Mouse (Mus musculus) limb, embryonic 14.5 days (tissue): ENCODE data around the gene Tspo2. TPM values are rescaled to one million over a fixed set of nuclear protein-coding genes. Genes with fewer than 3 reads are reported as not detected.

Experiments used
- ATAC-seq: fragments of 200-750 bp; cut with Nextera tagmentation; 2 replicates; pipeline ENCODE4 v1.8.0; 2017; ENCODE audit warnings: low read depth, moderate number of reproducible peaks, moderate TSS enrichment; ENCODE audit not compliant: low FRiP score
- DNase-seq: peaks from one replicate; pipeline ENCODE4 v3.0.0-alpha.2; 2015; ENCODE audit warnings: low spot score
- H3K27ac ChIP-seq: fragments of 300-500 bp; sonication (generic); replicated peaks from 2 replicates; pipeline ENCODE4 v1.5.1; 2014; ENCODE audit warnings: low read depth, mild to moderate bottlenecking, low read length, moderate library complexity, mixed read lengths
- H3K27me3 ChIP-seq: fragments of 300-500 bp; sonication (generic); 2 replicates; pipeline ENCODE4 v1.6.1; 2014; ENCODE audit warnings: low read length, mixed read lengths; ENCODE audit not compliant: control insufficient read depth, insufficient read depth
- H3K36me3 ChIP-seq: fragments of 300-500 bp; sonication (generic); 2 replicates; pipeline ENCODE4 v1.6.1; 2014; ENCODE audit warnings: mild to moderate bottlenecking, low read length, moderate library complexity, mixed read lengths; ENCODE audit not compliant: control insufficient read depth, insufficient read depth
- H3K4me1 ChIP-seq: fragments of 300-500 bp; sonication (generic); 2 replicates; pipeline ENCODE4 v1.6.1; 2014; ENCODE audit warnings: antibody characterized with exemption, low read length, mixed read lengths; ENCODE audit not compliant: control insufficient read depth, insufficient read depth
- H3K4me2 ChIP-seq: fragments of 300-500 bp; sonication (generic); replicated peaks from 2 replicates; pipeline ENCODE4 v1.6.1; 2014; ENCODE audit warnings: low read depth, mild to moderate bottlenecking, low read length, moderate library complexity; ENCODE audit not compliant: severe bottlenecking
- H3K4me3 ChIP-seq: fragments of 300-500 bp; sonication (generic); replicated peaks from 2 replicates; pipeline ENCODE4 v1.5.1; 2014; ENCODE audit warnings: low read length
- H3K9ac ChIP-seq: fragments of 300-500 bp; sonication (generic); 2 replicates; pipeline ENCODE4 v1.6.1; 2014; ENCODE audit warnings: mild to moderate bottlenecking, low read depth, low read length, moderate library complexity; ENCODE audit not compliant: severe bottlenecking
- H3K9me3 ChIP-seq: fragments of 300-500 bp; sonication (generic); 2 replicates; pipeline ENCODE4 v1.6.1; 2016; ENCODE audit warnings: low read length; ENCODE audit not compliant: control insufficient read depth
- POLR2A ChIP-seq: fragments of 200-500 bp; IDR thresholded peaks from 2 replicates; pipeline ENCODE4 v1.8.0; 2012; ENCODE audit warnings: inconsistent platforms, mild to moderate bottlenecking, moderate library complexity, borderline replicate concordance; ENCODE audit not compliant: insufficient read depth, insufficient read length; ENCODE audit errors: extremely low read depth
- WGBS: fragments of 180-500 bp; shearing (Covaris S2); extraction: QIAGEN DNeasy Blood & Tissue Kit; methylation state at CpG from one replicate; pipeline ENCODE4 v1.1.7; 2014; 5-methylcytosine and 5-hydroxymethylcytosine counted together
- polyA plus RNA-seq, 2 experiments: library from polyadenylated mRNA; depleted of rRNA in 1 of 2; stranded (reverse) in 1 of 2; unstranded in 1 of 2; fragments of >200 nt; fragmentation: Nextera tagmentation in 1 of 2; extraction: Ambion mirVana in 1 of 2; gene quantifications; 2 replicates each; pipeline versions ENCODE4 v1.2.1 to v1.2.3; 2012 to 2014

Gene Tspo2
- polyA plus RNA-seq, 2 experiments, result 1.6 to 1.7 TPM

DNA sequence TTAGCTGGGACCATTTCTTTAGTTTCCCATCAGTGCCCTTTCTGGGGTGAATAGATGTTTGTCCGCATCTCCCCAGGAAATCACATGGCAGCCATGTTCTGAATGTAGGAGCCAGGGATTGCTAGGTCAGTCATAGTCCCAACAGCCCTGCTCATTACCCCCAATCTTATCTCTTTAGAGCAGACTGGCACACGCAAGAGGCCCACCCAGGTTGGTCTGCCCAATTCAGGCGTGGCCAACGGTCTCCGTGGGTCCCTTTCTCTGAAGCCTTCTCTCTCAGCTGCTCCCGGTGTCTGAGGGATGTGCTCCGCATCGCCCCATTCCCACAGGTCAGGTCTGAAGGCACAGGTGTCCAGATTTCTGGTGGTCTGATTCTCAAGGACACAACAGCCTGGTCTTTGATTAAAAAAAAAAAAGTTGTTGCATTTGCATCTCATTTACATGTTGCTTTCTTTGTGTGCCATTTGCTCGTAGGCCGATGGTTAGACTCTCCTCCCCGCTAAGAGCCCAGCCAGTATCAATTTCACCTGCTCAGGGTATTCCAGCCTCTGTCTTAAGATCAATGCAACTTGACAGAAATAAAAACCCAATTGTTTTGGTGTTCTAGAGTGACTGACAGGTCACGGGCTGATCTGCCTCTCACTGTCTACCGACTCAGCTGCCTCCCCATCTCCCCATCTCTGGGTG lies 513 bp downstream of the Tspo2 start:
- ATAC-seq (no peak), DNase-seq (no peak)
- H3K4me3 ChIP-seq, result no peak overlapping the region
- H3K36me3 ChIP-seq, result no peaks in the 10 kb centered on the region
- H3K9me3 ChIP-seq, result no peaks in the 10 kb centered on the region
- H3K4me2 ChIP-seq, result no peak overlapping the region
- no peaks in the 10 kb centered on the region for H3K27me3 ChIP-seq
- H3K4me1 ChIP-seq, result no peaks in the 10 kb centered on the region
- TF ChIP-seq POLR2A, result no peak
- H3K9ac ChIP-seq, result no peak overlapping the region
- H3K27ac ChIP-seq, result no peak overlapping the region
- 81% methylated on average over 13 of the region's 13 CpGs for WGBS

DNA sequence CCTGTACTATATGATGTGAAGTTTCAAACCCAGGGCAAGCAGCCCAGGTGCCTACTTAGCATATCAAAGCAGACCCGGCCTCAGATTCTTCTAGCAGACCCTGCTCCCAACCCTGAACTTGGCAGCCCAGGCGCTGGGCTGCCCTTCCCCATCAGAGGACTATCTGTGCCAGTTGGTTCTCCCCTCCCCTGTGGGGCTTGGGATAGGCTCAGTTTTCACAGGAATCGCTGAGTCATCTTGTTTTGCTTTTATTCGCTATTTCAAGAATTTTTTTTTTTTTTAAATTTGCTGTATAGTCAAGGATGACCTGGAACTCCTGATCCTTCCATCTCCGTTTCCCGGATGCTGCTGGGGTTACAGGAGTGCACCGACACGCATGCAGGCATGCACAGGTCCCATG lies 3.6 kb downstream of the Tspo2 start:
- Histone ChIP-seq H3K36me3 (no peaks in the 10 kb centered on the region), H3K4me2 (no peak overlapping the region), H3K9me3 (no peaks in the 10 kb centered on the region), H3K27me3 (no peaks in the 10 kb centered on the region), H3K9ac (no peak overlapping the region), H3K27ac (no peak overlapping the region), H3K4me1 (no peaks in the 10 kb centered on the region), H3K4me3 (no peak overlapping the region)
- no peak for TF ChIP-seq POLR2A
- no peak for DNase-seq
- 71% methylated on average over 8 of the region's 8 CpGs for WGBS
- ATAC-seq, result no peak

DNA sequence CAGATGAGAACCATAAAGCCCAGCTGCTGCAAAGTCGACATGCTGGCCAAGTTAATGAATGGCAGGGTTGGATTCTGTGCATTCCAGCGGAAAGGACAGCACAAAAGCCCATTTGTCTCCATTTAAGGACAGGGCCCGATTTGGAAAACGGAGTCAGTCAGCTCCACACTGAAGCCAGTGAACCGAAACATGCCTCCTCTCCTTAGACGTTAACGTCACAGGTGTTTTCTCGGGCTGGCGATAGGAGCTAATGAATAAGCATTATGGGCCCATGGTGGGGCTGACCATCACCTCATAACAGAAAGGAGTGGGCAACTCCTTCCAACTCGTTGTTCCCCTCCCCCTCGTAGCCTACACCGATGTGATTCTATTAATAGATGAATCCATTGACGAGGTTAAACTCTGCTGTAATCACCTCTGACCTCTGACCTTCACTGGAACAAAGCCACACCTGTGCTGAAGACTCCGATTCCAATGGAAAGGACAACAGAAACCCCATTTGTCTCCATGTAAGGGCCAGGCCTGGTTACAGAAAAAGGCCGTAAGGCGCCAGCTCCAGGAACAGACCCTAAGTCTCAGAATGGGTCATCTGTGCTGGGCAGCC lies 7.7 kb downstream of the Tspo2 start:
- DNase-seq (no peak), ATAC-seq (no peak)
- no peak overlapping the region for H3K4me2 ChIP-seq
- 75% methylated on average over 16 of the region's 16 CpGs for WGBS
- no peak for TF ChIP-seq POLR2A
- no peak overlapping the region for H3K27ac ChIP-seq
- no peaks in the 10 kb centered on the region for H3K27me3 ChIP-seq
- H3K4me3 ChIP-seq, result no peak overlapping the region
- H3K4me1 ChIP-seq, result no peaks in the 10 kb centered on the region
- no peaks in the 10 kb centered on the region for H3K9me3 ChIP-seq
- H3K9ac ChIP-seq, result no peak overlapping the region
- no peaks in the 10 kb centered on the region for H3K36me3 ChIP-seq

DNA sequence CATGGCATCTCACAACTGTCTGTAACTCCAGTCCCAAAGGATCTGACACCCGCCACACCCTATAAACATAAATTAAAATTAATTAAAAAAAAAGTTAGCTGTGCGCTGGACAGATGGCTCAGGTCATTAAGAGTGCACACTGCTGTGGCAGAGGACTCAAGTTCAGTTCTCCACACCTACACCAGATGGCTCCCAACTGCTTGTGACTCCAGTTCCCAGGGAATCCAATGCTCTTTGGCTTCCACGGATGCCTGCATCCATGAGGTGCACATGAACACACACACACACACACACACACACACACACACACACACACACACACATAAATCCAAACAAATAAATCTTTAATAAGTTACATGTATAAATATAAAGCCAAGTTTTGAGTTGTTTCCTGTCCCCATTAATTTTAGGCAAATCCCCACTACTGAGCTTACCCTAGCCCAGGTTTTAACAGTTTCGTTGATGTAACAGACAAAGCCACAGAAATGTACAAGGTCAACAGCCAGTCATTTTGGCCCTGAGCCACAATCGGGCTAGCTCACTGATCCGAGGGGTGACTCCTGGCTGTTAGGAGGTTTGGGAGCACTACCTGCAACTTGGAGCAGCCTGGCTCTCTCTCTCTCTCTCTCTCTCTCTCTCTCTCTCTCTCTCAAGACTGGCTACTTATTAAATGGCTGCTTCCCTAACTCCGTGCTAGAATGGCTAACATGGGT lies 8.4 kb downstream of the Tspo2 start:
- DNase-seq, result no peak
- H3K9ac ChIP-seq, result no peak overlapping the region
- no peak overlapping the region for H3K4me3 ChIP-seq
- H3K27me3 ChIP-seq, result no peaks in the 10 kb centered on the region
- WGBS, result 50% methylated on average over 7 of the region's 7 CpGs
- H3K9me3 ChIP-seq, result no peaks in the 10 kb centered on the region
- H3K36me3 ChIP-seq, result no peaks in the 10 kb centered on the region
- ATAC-seq, result no peak
- no peak overlapping the region for H3K27ac ChIP-seq
- TF ChIP-seq POLR2A, result no peak
- H3K4me1 ChIP-seq, result no peaks in the 10 kb centered on the region
- no peak overlapping the region for H3K4me2 ChIP-seq

DNA sequence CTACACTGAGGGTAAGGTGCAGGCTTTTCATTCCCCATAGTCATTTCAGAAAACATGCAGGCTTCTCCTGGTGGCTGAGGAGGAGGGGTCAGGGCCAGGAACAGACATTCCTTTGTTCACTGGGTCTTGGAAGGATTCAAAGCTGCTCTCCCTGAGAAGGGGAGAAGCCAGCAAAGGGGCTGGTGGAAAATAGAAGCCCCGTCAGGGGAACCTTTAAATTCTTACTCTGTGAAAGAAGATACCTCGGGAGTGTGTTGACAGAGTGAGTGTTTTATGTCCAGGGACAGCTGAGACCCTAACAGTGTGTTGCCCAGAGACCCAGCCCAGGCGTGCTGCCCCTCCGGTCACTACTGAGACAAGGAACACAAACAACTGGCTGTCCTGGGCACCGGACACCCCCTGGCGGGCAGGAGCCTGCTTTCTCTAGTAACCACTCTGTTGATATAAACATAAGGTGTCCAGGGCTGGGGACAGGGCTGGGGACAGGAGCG lies 13.9 kb downstream of the Tspo2 start:
- TF ChIP-seq POLR2A, result no peak
- Histone ChIP-seq H3K4me2 (no peak overlapping the region), H3K27ac (peak overlapping the region; percentile 81), H3K4me1 (peaks cover 11% of the 10 kb centered on the region), H3K36me3 (no peaks in the 10 kb centered on the region), H3K4me3 (no peak overlapping the region), H3K9ac (no peak overlapping the region), H3K9me3 (no peaks in the 10 kb centered on the region), H3K27me3 (no peaks in the 10 kb centered on the region)
- peak; percentile 70 for DNase-seq
- 26% methylated on average over 7 of the region's 7 CpGs for WGBS
- ATAC-seq, result peak; percentile 83
